8 mouse cellular contexts compared by ENCODE assay signal in the genomic region with DNA sequence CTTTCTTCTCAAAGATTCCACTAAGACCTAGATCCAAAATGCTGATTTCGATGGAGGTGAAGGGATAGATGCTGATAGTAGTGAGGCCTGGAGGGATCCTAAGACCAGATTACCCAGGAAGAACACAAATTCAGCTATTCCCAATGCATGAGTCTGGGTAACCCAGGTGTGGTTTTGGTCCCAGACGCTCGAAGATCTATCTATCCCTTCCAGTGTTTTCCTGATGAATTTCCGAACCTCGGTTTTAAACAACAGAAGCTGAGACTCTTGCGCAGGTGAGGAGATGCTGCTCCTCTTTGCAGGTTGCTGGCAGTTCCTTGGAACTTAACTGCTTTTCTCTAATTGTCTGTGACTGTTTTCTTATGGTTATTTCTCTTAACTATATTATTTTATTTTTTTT. TPM values are rescaled to one million over a fixed set of nuclear protein-coding genes. Genes with fewer than 3 reads are reported as not detected.
DNase-seq lines count a peak whose midpoint lies in the region; ATAC-seq and TF ChIP-seq lines count a peak whose summit lies in the region.

No protein-coding gene starts in this region.

- peak overlapping the region; percentile 95 for H3K4me2 ChIP-seq in heart, embryonic 13.5 days

- in situ Hi-C loops in ES-E14 (cut with MboI; ENCODE audit: low sequenced_read_pairs in 2 of 2, unreplicated experiment in 2 of 2) = no loop called here

- 19% methylated on average over 6 of the region's 6 CpGs for WGBS in heart, embryonic 13.5 days
- WGBS in hindbrain, embryonic 10.5 days = 47% methylated on average over 6 of the region's 6 CpGs
- WGBS in midbrain, embryonic 10.5 days = 50% methylated on average over 6 of the region's 6 CpGs

- peak overlapping the region; percentile 97 for H3K27ac ChIP-seq in heart, embryonic 13.5 days (replicated peaks)
- H3K27ac ChIP-seq in ES-E14 (ENCODE audit: insufficient read depth, low read depth, low read length, poor library complexity, severe bottlenecking) = peak overlapping the region; percentile 84; the same call in 1 of the 2 replicates
- peak overlapping the region; percentile 96 for H3K27ac ChIP-seq in hindbrain, embryonic 10.5 days
- peak overlapping the region; percentile 95 for H3K27ac ChIP-seq in midbrain, embryonic 10.5 days (replicated peaks)

- peak overlapping the region; percentile 89 for H3K4me3 ChIP-seq in heart, embryonic 13.5 days
- H3K4me3 ChIP-seq in ES-E14 (ENCODE audit: insufficient read depth in 1 of 2, low read depth in 1 of 2, low read length in 2 of 2, poor library complexity in 1 of 2, severe bottlenecking in 1 of 2) = peak overlapping the region; percentile 88 to 91
- peak overlapping the region; percentile 97 for H3K4me3 ChIP-seq in hindbrain, embryonic 10.5 days
- peak overlapping the region; percentile 99 for H3K4me3 ChIP-seq in midbrain, embryonic 10.5 days

- peaks cover 40% of the 10 kb centered on the region for H3K4me1 ChIP-seq in heart, embryonic 13.5 days
- H3K4me1 ChIP-seq in ES-E14 (ENCODE audit: control insufficient read depth in 2 of 2, insufficient read depth in 2 of 2, low read length in 2 of 2, poor library complexity in 1 of 2) = peaks cover 6 to 22% of the 10 kb centered on the region in 2 experiments
- peaks cover 53% of the 10 kb centered on the region for H3K4me1 ChIP-seq in hindbrain, embryonic 10.5 days (replicated peaks)
- H3K4me1 ChIP-seq in midbrain, embryonic 10.5 days = peaks cover 53% of the 10 kb centered on the region

- no peak for ATAC-seq in heart, embryonic 13.5 days (ENCODE audit: extremely low read depth, insufficient number of reproducible peaks, low FRiP score, low TSS enrichment)
- ATAC-seq in inflammation-experienced regulatory T-cells, adult 6 months = no peak

- H3K27me3 ChIP-seq in heart, embryonic 13.5 days (replicated peaks) = no peaks in the 10 kb centered on the region
- no peaks in the 10 kb centered on the region for H3K27me3 ChIP-seq in hindbrain, embryonic 10.5 days (ENCODE audit: insufficient read depth, poor library complexity, severe bottlenecking)
- no peaks in the 10 kb centered on the region for H3K27me3 ChIP-seq in midbrain, embryonic 10.5 days (ENCODE audit: low read depth, poor library complexity, severe bottlenecking)

- H3K36me3 ChIP-seq in heart, embryonic 13.5 days = peaks cover 19% of the 10 kb centered on the region
- peaks cover 9% of the 10 kb centered on the region for H3K36me3 ChIP-seq in ES-E14 (ENCODE audit: control insufficient read depth, insufficient read depth, low read length, poor library complexity, severe bottlenecking)
- peaks cover 36% of the 10 kb centered on the region for H3K36me3 ChIP-seq in hindbrain, embryonic 10.5 days
- H3K36me3 ChIP-seq in midbrain, embryonic 10.5 days = peaks cover 38% of the 10 kb centered on the region

- H3K9ac ChIP-seq in heart, embryonic 13.5 days = peak overlapping the region; percentile 100
- peak overlapping the region; percentile 80; the same call in 1 of the 2 replicates for H3K9ac ChIP-seq in ES-E14 (ENCODE audit: insufficient read depth, low read depth, low read length, poor library complexity, severe bottlenecking)

- DNase-seq in heart, adult 8-10 months (ENCODE audit: low spot score) = no peak
- no peak for DNase-seq in ES-E14 (ENCODE audit: low read depth, low spot score)
- no peak for DNase-seq in hindbrain, embryonic 10.5 days (ENCODE audit: low spot score)
- DNase-seq in midbrain, embryonic 10.5 days (ENCODE audit: low spot score) = no peak
- DNase-seq in cerebellum, adult 9-11 months = no peak
- no peak for DNase-seq in kidney, postnatal 36 days

- no peaks in the 10 kb centered on the region for H3K9me3 ChIP-seq in heart, embryonic 13.5 days
- H3K9me3 ChIP-seq in ES-E14 (ENCODE audit: control insufficient read depth, insufficient read depth, low read depth, low read length) = no peaks in the 10 kb centered on the region
- no peaks in the 10 kb centered on the region for H3K9me3 ChIP-seq in hindbrain, embryonic 10.5 days
- no peaks in the 10 kb centered on the region for H3K9me3 ChIP-seq in midbrain, embryonic 10.5 days (replicated peaks)

TF ChIP-seq in ES-E14, 5 proteins besides CTCF, POLR2A, EP300 and RAD21:
- TF ChIP-seq ZNF384 (IDR thresholded peaks at IDR 0.05; ENCODE audit: low read depth, low read length) (no peak), CHD2 (IDR thresholded peaks at IDR 0.05; ENCODE audit: low read depth, low read length) (no peak), HCFC1 (IDR thresholded peaks at IDR 0.05; ENCODE audit: borderline replicate concordance, insufficient read depth, low read length) (no peak), MAFK (IDR thresholded peaks at IDR 0.05; ENCODE audit: insufficient read depth, low read depth, low read length) (no peak), ZC3H11A (IDR thresholded peaks at IDR 0.05; ENCODE audit: borderline replicate concordance, low read depth, low read length) (no peak)

RNA-seq across cellular contexts. Expression of a gene that starts 1.3 kb away (rescaled TPM):
- polyA plus RNA-seq in heart, embryonic 13.5 days (2015; fragmentation: Nextera tagmentation; extraction: Ambion mirVana) = 23.5 and 25.5 TPM in 2 replicates
- 10 to 100 TPM; 23.2 to 32.4 (median 28.9) TPM for total RNA-seq in heart, adult 8-10 months (2022)
- 39.7 and 49.8 TPM in 2 replicates for total RNA-seq in ES-E14 (2012; rRNA removed)
- polyA plus RNA-seq in hindbrain, embryonic 10.5 days (2016; fragmentation: Nextera tagmentation; extraction: Ambion mirVana) = 9.6 and 15.6 TPM in 2 replicates
- 15.1 and 15.5 TPM in 2 replicates for polyA plus RNA-seq in midbrain, embryonic 10.5 days (2016; fragmentation: Nextera tagmentation; extraction: Ambion mirVana)
- 10 to 100 TPM; 21.0 to 26.1 (median 23.7) TPM for polyA plus RNA-seq in inflammation-experienced regulatory T-cells, adult 6 months (2017; shearing (Covaris generic))

RNA-seq across cellular contexts. Expression of a gene that starts 30.1 kb away (rescaled TPM):
- 309 and 340 TPM in 2 replicates for polyA plus RNA-seq in heart, embryonic 13.5 days (2015; fragmentation: Nextera tagmentation; extraction: Ambion mirVana)
- total RNA-seq in heart, adult 8-10 months (2022) = 10 to 100 TPM; 80.1 to 97.8 (median 88.2) TPM
- 192 and 294 TPM in 2 replicates for total RNA-seq in ES-E14 (2012; rRNA removed)
- 881 and 962 TPM in 2 replicates for polyA plus RNA-seq in hindbrain, embryonic 10.5 days (2016; fragmentation: Nextera tagmentation; extraction: Ambion mirVana)
- polyA plus RNA-seq in midbrain, embryonic 10.5 days (2016; fragmentation: Nextera tagmentation; extraction: Ambion mirVana) = 961 and 1,033 TPM in 2 replicates
- 100 to 1,000 TPM; 131 to 311 (median 156) TPM for polyA plus RNA-seq in inflammation-experienced regulatory T-cells, adult 6 months (2017; shearing (Covaris generic))

RNA-seq across cellular contexts. Expression of a gene that starts 46.4 kb away (rescaled TPM):
- polyA plus RNA-seq in heart, embryonic 13.5 days (2015; fragmentation: Nextera tagmentation; extraction: Ambion mirVana) = 0.50 and 0.98 TPM in 2 replicates
- total RNA-seq in heart, adult 8-10 months (2022) = 1 to 10 TPM in 3 of 4 experiments, under 1 TPM in 1; 0.73 to 2.3 (median 1.2) TPM
- 11.6 TPM in 2 replicates for total RNA-seq in ES-E14 (2012; rRNA removed)
- 1.1 TPM in 2 replicates for polyA plus RNA-seq in hindbrain, embryonic 10.5 days (2016; fragmentation: Nextera tagmentation; extraction: Ambion mirVana)
- 0.86 and 0.87 TPM in 2 replicates for polyA plus RNA-seq in midbrain, embryonic 10.5 days (2016; fragmentation: Nextera tagmentation; extraction: Ambion mirVana)
- 100 to 1,000 TPM; 117 to 248 (median 132) TPM for polyA plus RNA-seq in inflammation-experienced regulatory T-cells, adult 6 months (2017; shearing (Covaris generic))

RNA-seq across cellular contexts. Expression of a gene that starts 59.1 kb away (rescaled TPM):
- 4,195 and 4,594 TPM in 2 replicates for polyA plus RNA-seq in heart, embryonic 13.5 days (2015; fragmentation: Nextera tagmentation; extraction: Ambion mirVana)
- 100 to 1,000 TPM; 262 to 310 (median 280) TPM for total RNA-seq in heart, adult 8-10 months (2022)
- total RNA-seq in ES-E14 (2012; rRNA removed) = 4,715 and 6,168 TPM in 2 replicates
- 5,657 and 6,044 TPM in 2 replicates for polyA plus RNA-seq in hindbrain, embryonic 10.5 days (2016; fragmentation: Nextera tagmentation; extraction: Ambion mirVana)
- polyA plus RNA-seq in midbrain, embryonic 10.5 days (2016; fragmentation: Nextera tagmentation; extraction: Ambion mirVana) = 5,494 and 6,336 TPM in 2 replicates
- polyA plus RNA-seq in inflammation-experienced regulatory T-cells, adult 6 months (2017; shearing (Covaris generic)) = 1,000 to 10,000 TPM; 2,486 to 3,282 (median 2,929) TPM

Comparison
In these comparisons a context has a peak if more than half of its experiments do, and no peak if none do; other contexts are left out.
1. RNA of a gene that starts 46.4 kb away (polyA plus RNA-seq): 117 to 248 TPM in inflammation-experienced regulatory T-cells, adult 6 months; 1.1 TPM in hindbrain, embryonic 10.5 days, 0.50 to 0.98 TPM in heart, embryonic 13.5 days and 0.86 to 0.87 TPM in midbrain, embryonic 10.5 days; every median in the first group is over 10 times any median in the second.
2. Peak in every context shown above with its lines, with median percentiles within 50 percentile points of each other: H3K27ac ChIP-seq and H3K4me3 ChIP-seq.